Mouse (Mus musculus): Measurements from ENCODE around the gene Pdxk. TPM values are rescaled to one million over a fixed set of nuclear protein-coding genes. Genes with fewer than 3 reads are reported as not detected.
A peak's percentile ranks its signal among the peaks of the same experiment; 100 is the strongest.
"Not testable (repeated sequence)": the region's sequence is repeated elsewhere in the genome, so short reads cannot be mapped to it uniquely, and the experiment has no call there.

The Pdxk gene
- polyA plus RNA-seq, 3 experiments from 2014 or later: 6.3 to 11.6 (median 9.0) TPM

DNA sequence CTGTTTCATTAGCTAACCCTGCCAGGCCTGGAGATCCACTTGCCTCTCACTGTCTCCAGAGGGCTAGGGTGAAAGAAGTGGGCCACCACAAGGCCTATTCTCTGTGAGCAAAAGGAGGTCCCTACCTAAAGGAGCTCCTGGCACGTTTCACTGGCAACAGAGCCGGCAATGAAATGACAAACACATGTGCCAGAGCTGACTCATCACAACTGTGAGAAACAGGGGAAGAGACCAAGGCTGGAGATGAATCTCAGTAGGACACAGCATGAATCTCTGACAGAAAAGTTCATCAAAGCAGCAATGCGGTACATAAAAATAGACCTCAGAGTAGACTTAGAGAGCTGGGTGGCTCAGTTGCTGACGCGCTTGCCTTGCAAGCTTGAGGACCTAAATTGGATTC, 46.9 kb downstream of the Pdxk start:
- no peak for ATAC-seq

DNA sequence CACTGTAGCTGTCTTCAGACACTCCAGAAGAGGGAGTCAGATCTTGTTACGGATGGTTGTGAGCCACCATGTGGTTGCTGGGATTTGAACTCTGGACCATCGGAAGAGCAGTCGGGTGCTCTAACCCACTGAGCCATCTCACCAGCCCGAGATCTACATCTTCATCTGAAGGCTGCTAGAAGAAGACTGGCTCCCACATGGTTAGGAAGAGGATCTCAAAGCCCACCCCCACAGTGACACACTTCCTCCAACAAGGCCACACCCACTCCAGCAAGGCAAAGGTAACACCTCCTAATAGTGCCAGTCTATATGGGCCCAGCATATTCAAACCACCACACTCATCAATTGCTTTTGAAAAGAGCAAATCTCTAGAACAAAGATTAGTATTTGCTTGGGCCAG, 49.8 kb downstream of the Pdxk start:
- not testable (repeated sequence) for ATAC-seq

DNA sequence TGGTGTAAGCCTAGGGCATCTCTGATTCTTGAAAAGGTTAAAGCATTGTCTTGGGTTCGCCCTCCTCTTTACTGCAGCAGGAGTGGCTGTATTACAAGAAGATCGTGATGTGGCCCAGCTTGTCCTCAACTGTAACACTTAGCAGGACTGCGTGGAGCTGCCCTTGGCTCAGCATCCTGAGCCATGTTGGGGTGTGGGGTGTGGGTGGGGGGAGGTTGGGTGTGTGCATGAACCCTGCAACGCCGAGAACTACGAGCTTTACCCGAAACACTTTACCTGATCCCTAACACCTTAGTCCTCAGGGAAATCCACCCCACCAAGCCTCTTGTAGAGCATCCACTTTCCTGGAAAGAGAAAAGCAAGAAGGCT, 51.6 kb downstream of the Pdxk start:
- ATAC-seq: no peak

DNA sequence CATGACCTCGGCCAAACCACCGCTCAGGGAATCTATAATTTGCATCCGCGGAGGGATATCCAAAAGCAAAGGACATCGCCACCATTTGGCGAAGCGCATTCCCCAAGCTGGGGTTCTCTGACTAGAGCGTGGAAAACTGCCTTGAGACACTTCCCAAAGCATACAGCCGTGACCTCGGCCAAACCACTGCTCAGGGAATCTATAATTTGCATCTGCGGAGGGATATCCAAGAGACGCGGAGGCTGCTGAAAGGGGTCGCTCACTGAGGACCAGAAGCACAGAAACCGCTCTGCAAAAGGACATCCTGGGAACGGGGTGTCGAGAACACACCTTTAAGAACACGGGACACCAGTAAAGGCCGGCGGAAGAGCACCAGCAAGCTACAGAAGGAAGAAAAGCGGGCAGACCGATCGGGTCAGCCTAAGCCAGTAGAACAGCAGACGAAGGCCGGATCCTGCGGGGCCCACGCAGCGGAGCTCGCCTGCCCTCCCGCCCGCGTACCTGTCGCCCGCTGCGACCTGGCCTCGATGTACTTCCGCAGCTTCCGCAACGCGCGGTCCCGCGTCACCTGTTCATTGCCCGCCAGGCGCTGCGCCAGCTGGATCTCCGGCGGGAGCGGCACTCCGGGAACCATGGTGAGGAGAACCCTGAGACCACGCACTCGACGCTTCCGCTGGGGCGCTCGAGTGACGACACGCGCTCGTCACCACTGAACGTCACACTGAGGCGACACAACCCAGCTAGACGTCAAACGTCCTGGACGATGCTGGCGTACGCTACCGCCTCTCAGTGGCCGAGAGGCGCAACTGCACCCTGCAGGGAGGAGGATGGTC, 52.2 kb downstream of the Pdxk start, which contains the start of gene Rrp1:
Rrp1 (minus strand) TSS at position 725 of the 833 bp plus-strand sequence.
- peak; percentile 98 for ATAC-seq

DNA sequence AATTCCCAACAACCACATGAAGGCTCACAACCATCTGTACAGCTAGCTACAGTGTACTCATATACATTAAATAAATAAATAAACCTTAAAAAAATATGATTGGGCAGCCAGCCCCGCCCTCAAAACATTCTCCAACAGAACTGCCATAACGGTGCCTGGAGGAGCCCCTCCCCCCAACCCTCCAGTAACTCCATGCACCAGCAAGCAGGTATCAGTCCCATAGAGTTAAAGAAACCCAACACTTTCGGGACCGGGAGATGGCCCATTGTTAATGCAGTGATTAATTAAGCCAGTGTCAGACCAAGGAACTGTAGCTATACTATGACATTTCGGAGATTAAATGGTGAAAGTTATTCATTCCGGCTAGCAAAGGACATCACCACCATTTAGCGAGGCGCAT, 52.9 kb downstream of the Pdxk start:
- ATAC-seq: no peak

DNA sequence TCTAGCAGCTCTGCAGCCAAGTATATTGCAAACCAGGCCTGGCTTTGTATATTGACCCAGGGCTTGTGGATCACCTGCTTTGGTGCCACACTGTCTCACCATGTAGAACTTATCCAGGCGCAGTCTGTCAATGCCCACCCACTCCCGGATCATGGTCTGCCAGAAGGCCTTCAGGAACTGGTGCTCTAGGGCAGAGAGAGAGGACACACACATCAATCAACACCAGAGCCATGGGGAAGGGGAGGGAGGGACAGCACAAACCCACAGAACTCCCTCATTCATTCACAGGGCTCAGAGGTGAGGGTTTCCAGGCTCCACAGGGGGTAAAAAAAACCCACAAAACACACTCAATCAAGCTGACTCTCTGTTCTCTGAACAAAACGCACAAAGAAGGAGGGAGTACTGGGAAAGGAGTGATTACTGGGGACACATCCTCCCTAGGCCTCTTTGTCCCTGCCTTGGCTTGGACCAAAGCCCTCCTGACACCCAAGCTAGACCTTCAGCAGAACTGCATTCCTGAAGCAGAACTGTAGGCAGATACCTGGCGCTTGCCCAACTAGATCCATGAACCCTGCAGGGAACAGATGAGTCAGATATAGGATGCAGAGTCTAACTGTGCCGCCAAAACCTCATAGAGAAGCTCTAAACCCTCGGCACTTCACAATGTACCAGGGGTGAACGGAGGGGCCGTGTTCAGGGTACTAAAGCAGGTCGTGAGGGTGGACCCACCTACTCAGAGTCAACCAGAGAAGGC, 55.6 kb downstream of the Pdxk start:
- ATAC-seq: no peak

DNA sequence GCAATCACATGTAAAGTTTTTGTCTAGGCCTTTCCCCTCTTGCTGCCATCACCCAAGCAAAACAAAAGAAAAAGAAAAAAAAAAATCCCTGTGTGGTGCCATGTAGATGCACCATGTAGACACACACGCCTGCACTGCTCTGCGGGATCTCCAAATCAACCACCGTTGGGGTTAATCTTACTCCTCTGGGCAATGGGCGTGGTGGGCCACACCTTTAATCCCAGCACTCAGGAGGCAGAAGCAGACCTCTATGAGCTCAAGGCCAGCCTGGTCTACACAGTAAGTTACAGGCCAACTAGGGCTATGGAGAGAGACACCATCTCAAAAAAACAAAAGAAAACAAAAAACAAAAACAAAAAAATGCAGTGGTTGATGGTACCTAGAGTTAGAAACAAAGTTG, 57.6 kb downstream of the Pdxk start:
- no peak for ATAC-seq

DNA sequence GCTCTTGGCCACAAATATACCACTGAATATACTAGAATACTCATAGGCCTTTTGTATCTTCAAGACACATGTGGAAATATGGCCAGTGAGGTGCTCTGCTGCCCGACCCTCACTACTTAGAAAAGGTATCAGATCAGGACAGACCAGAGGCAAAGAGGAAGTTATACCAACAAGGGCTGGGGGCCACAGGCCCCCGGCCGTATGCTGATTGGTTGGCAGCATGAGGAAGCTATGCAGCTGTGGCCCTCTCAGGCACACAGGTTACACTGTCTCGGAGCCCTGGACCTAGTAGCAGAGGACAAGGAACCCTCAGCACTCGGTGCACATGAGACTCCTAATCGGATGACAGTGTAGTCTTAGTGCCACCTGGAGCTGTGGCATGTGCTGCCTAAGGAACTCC, 58.6 kb downstream of the Pdxk start:
- ATAC-seq: no peak

DNA sequence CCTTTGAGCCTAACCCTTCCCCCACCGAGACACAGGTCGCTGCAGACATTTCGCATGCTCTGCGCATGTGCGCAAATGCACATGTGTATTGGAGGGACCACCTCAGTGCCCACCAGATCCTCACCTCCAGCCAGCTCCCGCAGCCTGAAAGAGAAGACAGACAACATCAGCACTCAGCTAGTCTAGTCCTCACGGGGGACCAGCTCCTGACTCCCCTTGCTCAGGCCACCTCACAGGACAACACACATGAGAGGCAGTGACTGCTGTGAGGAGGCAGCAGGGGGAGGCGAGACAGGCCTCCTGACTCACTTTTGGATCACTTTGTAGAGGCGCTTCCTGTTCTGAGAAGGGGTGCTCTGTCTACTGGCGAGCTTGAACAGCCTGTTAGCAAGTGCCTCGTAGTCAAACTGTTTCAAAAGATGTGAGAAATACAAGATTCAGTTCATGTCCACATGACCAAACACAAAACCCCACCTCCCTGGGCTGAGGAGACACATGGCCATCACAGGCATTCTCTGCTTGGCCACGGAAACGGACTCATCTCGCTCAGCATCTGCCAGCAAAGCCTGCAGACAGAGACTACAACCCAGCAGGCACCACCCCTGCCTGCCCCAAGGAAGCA, 62.4 kb downstream of the Pdxk start:
- ATAC-seq: peak; percentile 57

DNA sequence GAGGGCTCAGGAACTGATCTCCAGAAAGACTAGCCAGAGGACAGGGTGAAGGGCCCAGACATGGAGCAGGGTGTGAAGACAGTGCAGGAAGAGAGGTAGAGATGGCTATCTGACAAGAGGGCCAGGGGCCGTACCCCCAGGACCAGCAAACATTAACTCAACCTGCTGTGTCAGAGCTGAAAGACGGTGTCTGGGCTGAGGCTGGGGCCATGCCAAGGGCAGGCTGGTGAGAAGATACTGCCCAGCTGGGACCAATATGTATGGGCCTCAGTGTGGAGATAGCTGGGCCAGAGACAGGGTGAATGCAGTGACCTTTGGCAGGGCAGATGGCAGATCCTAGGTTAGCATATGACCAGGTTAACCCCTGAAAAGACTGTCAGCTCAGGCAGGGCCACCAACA, 63.6 kb downstream of the Pdxk start:
- ATAC-seq: no peak

DNA sequence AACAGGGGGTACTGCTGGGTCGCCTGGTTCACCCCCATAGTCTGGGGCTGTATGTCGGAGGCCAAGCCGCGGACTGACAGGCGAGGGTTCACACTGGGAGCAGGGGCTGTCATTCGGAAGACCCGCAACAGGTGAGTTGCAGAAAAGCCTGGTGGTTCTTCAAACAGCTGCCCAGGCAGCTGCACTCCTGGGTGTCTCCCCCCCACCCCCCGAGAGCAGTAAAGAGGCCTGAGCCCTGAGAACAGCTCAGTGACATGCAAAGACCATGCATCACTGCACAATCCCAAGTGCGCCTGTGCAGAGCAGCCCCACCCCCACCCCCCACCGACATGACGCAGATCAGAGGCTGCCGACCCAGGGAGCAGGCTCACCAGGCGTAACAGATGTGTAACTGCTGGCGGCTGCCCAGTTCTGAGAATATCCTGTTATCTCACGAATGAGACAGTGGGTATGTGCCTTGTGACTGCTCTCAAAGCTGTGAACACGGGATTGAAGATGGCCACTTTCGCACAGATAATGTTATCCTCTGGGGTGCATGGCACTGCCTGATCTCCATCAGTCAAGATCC, 65.6 kb downstream of the Pdxk start:
- peak; percentile 69 for ATAC-seq

DNA sequence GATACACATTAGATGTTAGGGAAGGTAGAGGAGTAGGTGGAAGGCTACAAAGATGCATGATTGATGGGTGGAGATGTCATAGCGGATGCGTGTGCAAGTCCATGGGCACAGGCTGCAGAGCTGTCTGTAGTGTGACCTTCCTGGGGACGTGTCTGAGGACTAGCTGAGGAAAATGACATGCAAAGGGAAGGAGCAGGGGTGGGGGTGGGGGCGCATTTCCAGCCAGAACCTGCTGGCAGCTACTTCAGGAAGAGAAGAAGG, 68.2 kb downstream of the Pdxk start:
- peak; percentile 5 for ATAC-seq

DNA sequence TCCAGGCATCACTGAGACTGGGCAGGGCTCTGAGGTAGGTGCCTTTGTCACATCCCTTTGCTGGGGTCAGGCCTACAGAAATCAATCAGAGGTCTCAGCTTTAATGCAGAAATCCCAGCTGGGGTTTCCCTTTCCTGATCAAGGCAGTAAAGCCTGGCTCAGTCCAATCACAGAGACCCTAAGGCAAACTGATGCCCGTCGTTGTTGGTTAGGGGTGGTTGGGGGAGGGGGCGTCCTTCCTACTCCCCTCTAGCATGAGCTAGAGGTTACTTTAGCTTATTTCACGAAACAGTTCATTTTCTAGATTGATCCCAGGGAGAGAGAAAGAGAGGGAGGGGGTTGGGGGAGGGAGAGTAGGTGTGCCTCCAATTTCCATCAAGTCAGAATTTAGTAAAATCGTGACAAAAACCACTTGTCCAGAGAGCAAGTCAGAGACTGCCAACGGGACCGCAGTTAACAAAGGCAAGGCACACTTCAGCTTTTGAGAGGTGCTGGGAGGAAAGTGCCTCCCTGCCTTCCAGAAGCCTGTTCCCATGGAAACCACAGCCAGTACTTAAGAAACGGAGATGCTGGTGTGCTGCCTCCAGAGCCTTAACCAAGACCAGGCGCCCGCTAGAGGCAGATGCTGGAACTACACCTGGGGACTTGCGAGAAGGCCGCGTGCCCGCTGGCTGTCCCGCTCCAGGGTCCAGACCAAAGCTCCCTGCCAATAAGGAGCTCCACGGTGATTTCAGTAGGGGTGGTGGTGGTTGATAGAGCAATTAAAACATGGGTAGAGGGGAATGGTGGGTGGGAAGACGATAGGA, 68.8 kb downstream of the Pdxk start:
- ATAC-seq: peak; percentile 75

DNA sequence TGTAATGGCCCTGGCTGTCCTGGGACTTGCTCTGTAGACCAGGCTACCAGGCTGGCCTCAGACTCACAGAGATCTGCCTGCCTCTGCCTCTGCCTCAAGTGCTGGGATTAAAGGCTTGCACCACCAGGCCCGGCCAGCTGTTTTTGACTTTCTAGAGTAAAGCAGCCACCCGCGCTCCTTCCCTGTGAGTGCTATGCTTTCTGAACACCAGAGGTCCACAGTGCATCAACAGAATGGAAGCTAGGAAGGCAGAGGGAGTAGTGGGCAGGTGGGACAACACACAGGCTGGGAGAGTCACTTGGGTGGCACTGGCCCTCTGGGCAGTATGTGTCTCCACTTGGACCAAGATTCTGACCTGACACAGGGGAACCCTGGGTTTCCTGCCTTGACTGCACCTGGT, 69.4 kb downstream of the Pdxk start:
- ATAC-seq: no peak

DNA sequence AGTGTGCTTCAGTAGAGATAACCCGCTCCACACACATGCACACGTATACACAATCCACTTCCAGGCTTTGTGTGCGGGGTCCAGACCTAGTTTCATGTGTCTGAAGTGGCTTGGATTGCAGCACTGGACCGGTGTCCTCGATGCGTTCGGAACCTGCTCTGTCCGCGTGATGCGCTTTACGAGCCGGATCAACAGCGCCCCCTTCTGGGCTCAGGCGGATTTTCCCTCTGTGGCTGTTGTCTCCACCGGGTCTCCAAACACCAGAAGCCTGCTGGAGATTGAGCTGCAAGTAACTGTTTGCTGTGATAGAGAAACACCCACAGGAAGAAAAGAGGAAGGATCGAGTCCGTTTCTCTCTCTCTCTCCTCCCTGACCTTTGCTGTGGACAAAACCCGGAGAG, 72.7 kb downstream of the Pdxk start:
- ATAC-seq: peak; percentile 68

DNA sequence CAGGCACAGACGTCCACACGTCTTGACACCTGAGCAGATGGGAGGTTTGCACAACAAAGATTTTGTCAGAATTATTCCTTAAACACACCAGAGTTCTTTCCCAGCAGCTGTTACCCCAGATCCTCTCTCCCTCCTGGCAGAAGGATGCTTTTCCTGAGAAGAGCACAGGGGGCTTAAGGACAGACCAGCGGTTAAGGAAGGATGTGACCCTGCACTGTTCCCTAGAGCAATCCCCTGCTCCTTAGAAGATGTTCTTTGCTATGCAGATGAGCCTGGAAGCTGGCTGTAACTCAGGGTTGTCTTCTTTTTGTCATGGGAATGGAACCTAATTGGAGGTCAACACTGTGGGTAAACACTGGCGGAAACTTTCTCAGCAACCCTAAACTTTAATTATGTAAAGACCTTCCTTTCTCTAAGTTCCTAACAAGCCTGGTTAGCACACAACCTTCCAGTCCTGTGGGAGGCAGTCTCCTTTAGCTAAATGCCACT, 73.7 kb downstream of the Pdxk start:
- ATAC-seq: no peak

DNA sequence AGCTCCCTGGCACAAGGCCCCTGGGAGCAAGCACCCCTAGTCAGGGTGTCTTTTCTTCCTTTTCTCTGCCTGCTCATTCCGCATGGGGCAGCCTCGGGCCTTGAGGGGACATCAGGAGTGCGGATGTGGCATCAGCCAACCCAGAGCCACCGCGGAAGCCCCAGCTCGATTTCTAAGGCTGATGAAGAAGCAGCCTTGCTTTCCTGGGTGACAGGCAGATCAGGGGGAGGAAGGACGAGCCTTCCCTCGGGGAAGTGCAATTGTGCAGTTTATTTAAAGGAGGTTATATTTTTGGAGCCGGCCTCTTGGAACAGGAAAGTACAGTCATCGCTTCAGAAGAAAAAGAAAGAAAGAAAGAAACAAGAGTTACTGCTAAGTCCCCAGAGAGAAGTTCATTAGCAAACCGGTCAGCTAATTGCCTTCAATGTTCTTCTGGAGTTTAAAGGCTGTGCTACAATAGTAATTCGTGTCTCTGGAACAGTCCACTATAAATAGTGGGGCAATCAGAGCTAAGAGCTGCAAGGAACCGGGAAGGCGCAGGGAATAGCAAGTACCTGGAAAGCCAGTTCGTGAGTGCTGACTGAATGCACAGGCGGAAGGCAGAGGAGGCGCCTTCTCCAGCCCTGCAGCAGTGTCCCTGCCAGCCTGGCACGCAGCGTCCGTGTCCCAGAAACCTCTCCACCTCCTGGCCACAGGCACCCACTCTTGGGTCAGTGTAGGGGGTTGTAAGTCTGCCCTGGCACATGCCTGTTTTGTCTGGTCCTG, 76.4 kb downstream of the Pdxk start:
- ATAC-seq: no peak

All from inflammation-experienced regulatory T-cells, adult 6 months (primary cell).